Mouse (Mus musculus) effector memory CD4-positive, alpha-beta T cell, adult 5 months (primary cell): Measurements from ENCODE around the gene Prss21. TPM values are rescaled to one million over a fixed set of nuclear protein-coding genes. Genes with fewer than 3 reads are reported as not detected.

Source experiments
- polyA plus RNA-seq: library from polyadenylated mRNA; unstranded; fragments of 100-300 nt; shearing (Covaris generic); gene quantifications from one replicate; pipeline ENCODE4 v1.2.1, GENCODE M21; 2017

The Prss21 gene
- not detected for polyA plus RNA-seq

DNA sequence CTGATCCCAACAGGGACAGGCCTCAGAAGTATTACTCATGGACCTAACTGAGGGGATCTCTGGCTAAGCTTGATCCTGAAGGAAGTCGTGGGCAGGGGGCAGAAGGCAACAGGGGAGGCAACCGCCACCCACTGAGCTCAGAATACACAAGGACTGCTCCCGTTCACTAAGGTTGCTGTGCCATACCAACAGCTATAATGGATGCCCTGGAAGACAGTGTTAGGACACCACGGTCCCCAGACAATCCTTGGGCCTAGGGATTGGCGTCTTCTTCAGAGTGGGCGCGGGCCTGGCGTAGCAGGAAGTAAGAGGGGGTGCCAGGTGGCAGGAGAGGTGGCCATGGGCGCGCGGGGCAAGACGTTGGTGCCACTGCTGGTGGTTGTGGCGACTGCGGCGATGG lies at the start of gene Prss21:
Gene Prss21, plus strand, starts transcription at position 301 of the 400 bp plus-strand sequence.

DNA sequence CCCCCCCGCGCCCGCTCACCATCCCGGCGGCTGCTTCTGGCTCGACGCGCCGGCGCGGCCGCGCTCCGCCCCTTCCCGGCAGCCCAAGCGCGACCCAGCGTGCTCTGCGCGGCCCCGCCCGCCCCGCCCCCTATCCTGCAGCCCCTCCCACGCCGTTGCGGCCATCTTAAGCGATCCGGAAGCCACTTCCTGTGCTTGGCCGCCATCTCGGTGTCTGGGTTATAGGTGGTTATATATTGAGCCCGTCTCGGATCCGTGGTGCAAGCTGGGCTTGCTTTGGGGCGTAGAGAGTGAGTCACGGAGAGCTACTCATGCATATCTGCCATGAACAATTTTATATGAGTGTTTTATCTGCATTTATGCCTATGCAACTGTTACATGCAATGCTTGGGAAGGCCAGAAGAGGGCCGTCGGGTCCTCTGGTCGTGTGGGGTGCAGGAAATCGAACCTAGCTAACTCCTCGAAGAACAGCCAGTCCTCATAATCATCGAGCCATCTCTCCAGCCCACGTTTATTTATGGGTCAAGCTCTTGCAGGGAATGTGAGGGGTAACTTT lies 38.7 kb upstream of the Prss21 start, which contains the start of gene Elob:
Gene Elob, minus strand, starts transcription at position 73 of the 556 bp plus-strand sequence.

DNA sequence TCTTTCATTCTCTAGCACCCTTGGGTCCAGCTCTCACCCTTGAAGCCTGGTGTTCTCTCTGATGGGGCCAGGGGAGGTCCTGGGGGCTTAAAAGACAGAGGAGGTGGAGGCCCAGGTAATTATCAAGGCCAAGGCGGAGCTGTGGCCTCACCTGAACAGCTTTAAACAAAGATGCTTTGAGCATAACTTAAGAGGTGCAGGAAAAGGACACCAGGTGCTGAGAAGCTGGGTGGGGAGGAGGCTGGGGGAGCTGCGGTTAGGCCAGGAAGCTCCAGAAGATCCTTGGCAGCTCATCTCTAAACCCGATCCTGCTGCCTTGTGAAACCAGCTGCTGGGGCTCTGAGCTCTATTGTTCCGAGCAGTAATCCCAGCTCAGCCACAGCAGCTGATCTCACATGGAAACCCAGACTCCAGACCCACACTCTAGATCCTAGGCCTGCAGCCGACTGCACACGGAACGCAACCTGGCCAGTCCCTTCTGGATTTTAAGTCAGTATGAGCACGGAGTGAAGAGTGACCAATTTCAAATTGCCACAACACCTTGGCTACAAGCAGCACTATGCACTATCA lies 31.8 kb upstream of the Prss21 start, which contains the start of gene Prss33:
Gene Prss33, minus strand, starts transcription at position 51 of the 570 bp plus-strand sequence.

DNA sequence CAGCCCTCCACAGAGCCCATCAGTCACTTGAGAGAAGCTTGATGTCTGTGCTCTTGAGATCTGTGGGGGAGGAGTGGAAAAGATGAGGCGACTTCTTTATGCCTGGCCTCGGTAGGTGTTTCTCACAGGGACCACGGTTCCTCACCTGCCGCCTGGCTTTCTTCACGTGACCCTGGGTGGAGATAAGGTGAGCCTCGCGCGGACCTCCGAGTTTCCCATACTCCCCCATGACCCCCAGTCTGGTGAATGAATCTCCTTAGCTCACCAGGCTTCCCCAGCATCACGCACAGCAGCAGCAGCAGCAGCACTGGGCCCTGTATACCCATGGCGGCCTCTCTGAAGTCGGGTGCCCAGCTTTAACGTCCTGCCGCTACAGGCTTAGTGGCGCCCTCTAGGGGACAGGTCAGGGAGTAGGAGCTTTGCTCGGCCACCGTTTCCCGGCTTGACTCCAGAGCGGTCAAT lies 24.0 kb upstream of the Prss21 start, which contains the start of the genes Prss32 and Prss41:
Gene Prss32, plus strand, starts transcription at position 44 of the 462 bp plus-strand sequence.
Gene Prss41, minus strand, starts transcription at position 361 of the 462 bp plus-strand sequence.

DNA sequence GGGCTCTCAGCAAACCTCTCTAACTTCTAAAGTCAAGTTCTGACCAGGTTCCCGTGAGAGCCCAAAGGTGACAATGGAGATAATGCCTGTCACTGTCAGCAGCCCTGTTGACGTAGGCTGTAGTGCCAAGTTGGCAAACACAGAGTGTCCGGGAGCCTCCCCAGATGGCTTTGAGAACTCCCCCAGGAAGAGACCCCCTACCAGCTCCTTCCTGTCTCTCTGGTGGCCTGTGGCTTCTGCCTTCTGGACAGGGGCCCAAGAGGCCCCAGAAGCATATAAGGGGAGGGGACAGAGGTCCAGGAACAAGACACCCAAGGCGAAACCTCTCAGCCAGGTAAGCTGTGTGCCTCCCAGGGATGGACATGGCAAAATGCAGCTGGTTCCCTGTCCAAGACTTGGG lies 12.7 kb downstream of the Prss21 start, which contains the start of the genes Dcpp1 and Dcpp2:
Gene Dcpp1, plus strand, starts transcription at position 301 of the 400 bp plus-strand sequence.
Gene Dcpp2, plus strand, starts transcription at position 305 of the 400 bp plus-strand sequence.

DNA sequence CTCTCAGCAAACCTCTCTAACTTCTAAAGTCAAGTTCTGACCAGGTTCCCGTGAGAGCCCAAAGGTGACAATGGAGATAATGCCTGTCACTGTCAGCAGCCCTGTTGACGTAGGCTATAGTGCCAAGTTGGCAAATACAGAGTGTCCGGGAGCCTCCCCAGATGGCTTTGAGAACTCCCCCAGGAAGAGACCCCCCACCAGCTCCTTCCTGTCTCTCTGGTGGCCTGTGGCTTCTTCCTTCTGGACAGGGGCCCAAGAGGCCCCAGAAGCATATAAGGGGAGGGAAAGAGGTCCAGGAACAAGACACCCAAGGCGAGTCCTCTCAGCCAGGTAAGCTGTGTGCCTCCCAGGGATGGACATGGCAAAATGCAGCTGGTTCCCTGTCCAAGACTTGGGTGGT lies 49.3 kb downstream of the Prss21 start, which contains the start of gene Dcpp3:
Gene Dcpp3, plus strand, starts transcription at position 301 of the 400 bp plus-strand sequence.

Other genes with a start within 250 kb of the Prss21 start
- gene Mmp25, start 222.8 kb upstream of the Prss21 start, polyA plus RNA-seq: 0.25 TPM
- gene Bicdl2, start 207.6 kb upstream of the Prss21 start, polyA plus RNA-seq: 0.19 TPM
- gene Hcfc1r1, start 194.5 kb upstream of the Prss21 start, polyA plus RNA-seq: 46.6 TPM
- 21.0 TPM for gene Thoc6, start 194.2 kb upstream of the Prss21 start, polyA plus RNA-seq
- gene Tnfrsf12a, start 190.6 kb upstream of the Prss21 start, polyA plus RNA-seq: 20.5 TPM
- not detected for gene Cldn6, start 188.8 kb upstream of the Prss21 start, polyA plus RNA-seq
- not detected for gene Cldn9, start 184.0 kb upstream of the Prss21 start, polyA plus RNA-seq
- not detected for gene 1520401A03Rik, start 145.3 kb upstream of the Prss21 start, polyA plus RNA-seq
- gene Pkmyt1, start 141.7 kb upstream of the Prss21 start, polyA plus RNA-seq: 51.3 TPM
- 3.1 TPM for gene Paqr4, start 127.2 kb upstream of the Prss21 start, polyA plus RNA-seq
- gene Kremen2, start 122.2 kb upstream of the Prss21 start, polyA plus RNA-seq: 2.4 TPM
- gene Flywch1, start 96.5 kb upstream of the Prss21 start, polyA plus RNA-seq: 25.6 TPM
- 1.7 TPM for gene Flywch2, start 82.0 kb upstream of the Prss21 start, polyA plus RNA-seq
- 1,161 TPM for gene Srrm2, start 77.5 kb upstream of the Prss21 start, polyA plus RNA-seq
- 389 TPM for gene Elob, start 38.9 kb upstream of the Prss21 start, polyA plus RNA-seq
- not detected for gene Prss33, start 32.0 kb upstream of the Prss21 start, polyA plus RNA-seq
- gene Prss32, start 24.2 kb upstream of the Prss21 start, polyA plus RNA-seq: not detected
- gene Prss41, start 23.9 kb upstream of the Prss21 start, polyA plus RNA-seq: 3.6 TPM
- gene Dcpp1, start 12.8 kb downstream of the Prss21 start, polyA plus RNA-seq: not detected
- not detected for gene Dcpp2, start 12.8 kb downstream of the Prss21 start, polyA plus RNA-seq
- not detected for gene Dcpp3, start 49.4 kb downstream of the Prss21 start, polyA plus RNA-seq
- not detected for gene Sbp, start 73.6 kb downstream of the Prss21 start, polyA plus RNA-seq
- gene Sbpl, start 87.2 kb downstream of the Prss21 start, polyA plus RNA-seq: not detected
- gene Prss30, start 112.5 kb downstream of the Prss21 start, polyA plus RNA-seq: 1.9 TPM
- gene Prss22, start 130.0 kb downstream of the Prss21 start, polyA plus RNA-seq: not detected
- gene Prss27, start 170.1 kb downstream of the Prss21 start, polyA plus RNA-seq: not detected
- 22.5 TPM for gene Kctd5, start 205.4 kb downstream of the Prss21 start, polyA plus RNA-seq